Mouse (Mus musculus): ENCODE measurements around the gene Kdm4b.

GRCm38 (mm10) chr17:56277567-56277893 is 48.3 kb upstream of the Kdm4b start:
- TF ChIP-seq POLR2A (IDR thresholded peaks at IDR 0.05; ENCODE audit: insufficient read depth, low read depth, low read length) (no peak), CTCF (IDR thresholded peaks at IDR 0.05; ENCODE audit: insufficient read depth, low read depth, low read length) (no peak)

All from olfactory bulb, adult 2 months (tissue).